8 mouse cellular contexts compared by ENCODE assay signal in the genomic region with DNA sequence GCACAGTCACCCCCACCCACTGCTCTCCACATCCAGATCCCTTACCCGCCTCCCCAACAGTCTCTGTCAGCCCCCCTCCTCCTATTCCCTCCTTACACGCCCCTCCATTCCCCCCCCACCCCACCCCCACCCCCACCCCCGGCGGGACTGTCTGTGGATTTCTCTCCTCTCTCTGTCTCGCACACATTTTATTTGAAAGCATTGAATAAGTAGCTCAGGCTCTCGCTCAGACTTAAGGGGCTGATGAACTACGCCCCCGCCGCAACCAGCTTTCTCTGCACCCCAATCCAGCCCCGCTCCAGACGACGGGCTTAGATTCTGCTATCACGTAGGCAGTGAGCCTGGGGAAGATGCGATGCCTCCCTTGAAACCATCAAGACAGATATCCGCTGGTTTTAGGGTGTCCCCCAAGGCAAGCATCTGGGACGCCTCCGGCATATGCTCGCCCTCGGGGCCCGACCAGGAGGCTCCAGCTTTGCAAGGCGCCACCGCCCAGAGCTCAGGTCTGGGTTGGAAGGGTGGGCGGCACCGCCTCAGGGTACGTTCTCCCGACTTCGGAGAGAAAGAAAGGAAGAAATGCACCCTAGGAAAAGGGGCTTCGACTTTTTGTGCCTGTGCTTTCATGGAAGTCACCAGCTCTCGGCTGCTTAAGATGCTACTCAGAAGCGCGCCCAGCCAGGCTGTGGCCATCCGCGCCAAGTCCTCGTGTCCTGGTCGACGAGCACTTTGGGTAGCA. TPM values are rescaled to one million over a fixed set of nuclear protein-coding genes. Genes with fewer than 3 reads are reported as not detected.
A peak's percentile ranks its signal among the peaks of the same experiment; 100 is the strongest.
DNase-seq lines count a peak whose midpoint lies in the region; ATAC-seq and TF ChIP-seq lines count a peak whose summit lies in the region.

No protein-coding gene starts in this region.

- no peak for TF ChIP-seq POLR2A in spleen, adult 2 months (IDR thresholded peaks at IDR 0.05; ENCODE audit: low read depth, low read length)
- no peak for TF ChIP-seq POLR2A in cortical plate, adult 2 months (IDR thresholded peaks at IDR 0.05; ENCODE audit: extremely low read depth, insufficient read depth, low read length)

- H3K4me1 ChIP-seq in spleen, adult 2 months (ENCODE audit: control insufficient read depth, insufficient read depth, insufficient read length), result peaks cover 8% of the 10 kb centered on the region
- peaks cover under 1% of the 10 kb centered on the region; the same call in 1 of the 2 replicates for H3K4me1 ChIP-seq in cortical plate, adult 2 months (ENCODE audit: control insufficient read depth, insufficient read depth, low read length)
- H3K4me1 ChIP-seq in heart, embryonic 11.5 days (ENCODE audit: control insufficient read depth, insufficient read depth, low read length), result no peaks in the 10 kb centered on the region
- no peaks in the 10 kb centered on the region for H3K4me1 ChIP-seq in liver, embryonic 14.5 days (replicated peaks; ENCODE audit: control insufficient read depth in 2 of 2, insufficient read depth in 2 of 2, low read length in 1 of 2)
- H3K4me1 ChIP-seq in neural tube, embryonic 14.5 days (ENCODE audit: control insufficient read depth, insufficient read depth, low read length), result peaks cover 15% of the 10 kb centered on the region; the same call in 1 of the 2 replicates

- 2% methylated on average over 35 of the region's 36 CpGs for WGBS in spleen, adult 2 months
- WGBS in heart, embryonic 11.5 days (ENCODE audit: insufficient replicate concordance), result under 1% methylated on average over 36 of the region's 36 CpGs
- WGBS in liver, embryonic 14.5 days (ENCODE audit: insufficient replicate concordance), result under 1% methylated on average over 36 of the region's 36 CpGs
- WGBS in neural tube, embryonic 14.5 days, result 0% methylated on average over 34 of the region's 36 CpGs

- H3K4me3 ChIP-seq in spleen, adult 2 months (ENCODE audit: extremely low read depth, insufficient read depth, insufficient read length), result peak overlapping the region; percentile 61
- peak overlapping the region; percentile 77 for H3K4me3 ChIP-seq in cortical plate, adult 2 months (ENCODE audit: insufficient read depth, low read length)
- peak overlapping the region; percentile 75 for H3K4me3 ChIP-seq in heart, embryonic 11.5 days (ENCODE audit: low read depth, low read length)
- H3K4me3 ChIP-seq in liver, embryonic 14.5 days (ENCODE audit: insufficient read depth in 1 of 2, low read depth in 2 of 2, low read length in 2 of 2), result peak overlapping the region; percentile 11 to 37; a peak in 3 of 4 replicates
- peak overlapping the region; percentile 100 for H3K4me3 ChIP-seq in neural tube, embryonic 14.5 days (ENCODE audit: low read depth, low read length)

- H3K4me2 ChIP-seq in heart, embryonic 11.5 days, result peak overlapping the region; percentile 69
- peak overlapping the region; percentile 56 for H3K4me2 ChIP-seq in liver, embryonic 14.5 days (ENCODE audit: low read depth)
- H3K4me2 ChIP-seq in neural tube, embryonic 14.5 days (ENCODE audit: low read depth, low read length), result peak overlapping the region; percentile 81

- DNase-seq in spleen, adult 2 months (ENCODE audit: low read depth in 1 of 2, low spot score in 2 of 2), result peak in 1 of 2 experiments; percentile 6
- no peak for DNase-seq in spleen, postnatal 14 days (ENCODE audit: low spot score in 2 of 2)
- DNase-seq in layer of hippocampus, adult 18-20 months (ENCODE audit: low spot score in 2 of 2), result peak; percentile 58 to 75
- no peak for DNase-seq in liver, embryonic 14.5 days (ENCODE audit: low read depth in 3 of 3, low spot score in 3 of 3)
- DNase-seq in urinary bladder, postnatal 14 days (ENCODE audit: low spot score), result peak; percentile 50

- ATAC-seq in heart, embryonic 11.5 days (replicated peaks; ENCODE audit: insufficient number of reproducible peaks, low FRiP score, low TSS enrichment), result peak; percentile 50; the same call in 1 of the 2 replicates
- no peak for ATAC-seq in liver, embryonic 14.5 days (ENCODE audit: insufficient read depth)
- ATAC-seq in neural tube, embryonic 14.5 days (ENCODE audit: low read depth), result peak; percentile 47

- no peak for TF ChIP-seq CTCF in spleen, adult 2 months (IDR thresholded peaks at IDR 0.05; ENCODE audit: extremely low read depth, insufficient read depth, insufficient read length, insufficient replicate concordance)
- no peak for TF ChIP-seq CTCF in cortical plate, adult 2 months (IDR thresholded peaks at IDR 0.05; ENCODE audit: extremely low read depth, insufficient read depth, low read length)
- no peak for TF ChIP-seq CTCF in liver, embryonic 14.5 days (IDR thresholded peaks at IDR 0.05; ENCODE audit: low read depth)

- H3K27me3 ChIP-seq in spleen, adult 2 months (ENCODE audit: control insufficient read depth, insufficient read depth, low read length), result peaks cover 18% of the 10 kb centered on the region
- H3K27me3 ChIP-seq in heart, embryonic 11.5 days (ENCODE audit: control insufficient read depth, insufficient read depth, low read length), result no peaks in the 10 kb centered on the region
- peaks cover 34% of the 10 kb centered on the region for H3K27me3 ChIP-seq in liver, embryonic 14.5 days (ENCODE audit: control insufficient read depth, insufficient read depth, low read length)
- H3K27me3 ChIP-seq in neural tube, embryonic 14.5 days (ENCODE audit: control insufficient read depth, insufficient read depth, low read length), result no peaks in the 10 kb centered on the region

- no peak overlapping the region for H3K27ac ChIP-seq in spleen, adult 2 months (ENCODE audit: insufficient read depth, low read length)
- peak overlapping the region; percentile 77 for H3K27ac ChIP-seq in cortical plate, adult 2 months (ENCODE audit: insufficient read depth, low read length)
- H3K27ac ChIP-seq in heart, embryonic 11.5 days (ENCODE audit: low read depth, low read length), result no peak overlapping the region
- H3K27ac ChIP-seq in liver, embryonic 14.5 days, result no peak overlapping the region
- H3K27ac ChIP-seq in neural tube, embryonic 14.5 days (ENCODE audit: low read depth, low read length), result peak overlapping the region; percentile 100

- H3K36me3 ChIP-seq in spleen, adult 2 months (ENCODE audit: control insufficient read depth, insufficient read depth, low read length), result no peaks in the 10 kb centered on the region
- no peaks in the 10 kb centered on the region for H3K36me3 ChIP-seq in heart, embryonic 11.5 days (ENCODE audit: control insufficient read depth, insufficient read depth, low read length)
- H3K36me3 ChIP-seq in liver, embryonic 14.5 days (replicated peaks; ENCODE audit: control insufficient read depth, insufficient read depth, low read depth), result no peaks in the 10 kb centered on the region
- no peaks in the 10 kb centered on the region for H3K36me3 ChIP-seq in neural tube, embryonic 14.5 days (ENCODE audit: control insufficient read depth, insufficient read depth, low read length)

- TF ChIP-seq EP300 in liver, embryonic 14.5 days (IDR thresholded peaks at IDR 0.05; ENCODE audit: low read depth), result no peak

- peak overlapping the region; percentile 71; the same call in 1 of the 2 replicates for H3K9ac ChIP-seq in heart, embryonic 11.5 days (ENCODE audit: low read depth, low read length)
- no peak overlapping the region for H3K9ac ChIP-seq in liver, embryonic 14.5 days (replicated peaks)
- H3K9ac ChIP-seq in neural tube, embryonic 14.5 days (replicated peaks; ENCODE audit: low read depth, low read length), result peak overlapping the region; percentile 100

- no peaks in the 10 kb centered on the region for H3K9me3 ChIP-seq in heart, embryonic 11.5 days (replicated peaks; ENCODE audit: control insufficient read depth, low read length)
- no peaks in the 10 kb centered on the region for H3K9me3 ChIP-seq in liver, embryonic 14.5 days (ENCODE audit: control insufficient read depth, low read length)
- H3K9me3 ChIP-seq in neural tube, embryonic 14.5 days (ENCODE audit: control insufficient read depth, low read length), result no peaks in the 10 kb centered on the region

RNA-seq across cellular contexts. Expression of gene Basp1, which starts 0.6 kb away (rescaled TPM):
- 9.5 and 14.0 TPM in 2 replicates for polyA plus RNA-seq in spleen, adult 2 months (2012; rRNA removed)
- 424 and 485 TPM in 2 replicates for polyA plus RNA-seq in cortical plate, adult 2 months (2012; rRNA removed)
- polyA plus RNA-seq in heart, embryonic 11.5 days (2014; fragmentation: Nextera tagmentation; extraction: Ambion mirVana), result 15.3 and 16.3 TPM in 2 replicates
- 100 to 1,000 TPM; 598 to 644 TPM for total RNA-seq in layer of hippocampus, adult 18-20 months (2021)
- 2.7 and 3.8 TPM in 2 replicates for polyA plus RNA-seq in liver, embryonic 14.5 days (2012; rRNA removed)
- 1.6 and 1.7 TPM in 2 replicates for polyA plus RNA-seq in liver, embryonic 14.5 days (2014; fragmentation: Nextera tagmentation; extraction: Ambion mirVana)
- 211 and 216 TPM in 2 replicates for polyA plus RNA-seq in neural tube, embryonic 14.5 days (2014; fragmentation: Nextera tagmentation; extraction: Ambion mirVana)

Comparison
In these comparisons a context has a peak if more than half of its experiments do, and no peak if none do; other contexts are left out.
1. DNase-seq: peak in layer of hippocampus, adult 18-20 months (2 of 2) and urinary bladder, postnatal 14 days (single experiment); none in spleen, postnatal 14 days (0 of 2) and liver, embryonic 14.5 days (0 of 3).
2. H3K27ac ChIP-seq: peak in cortical plate, adult 2 months (single experiment) and neural tube, embryonic 14.5 days (single experiment); none in spleen, adult 2 months (single experiment), heart, embryonic 11.5 days (single experiment) and liver, embryonic 14.5 days (single experiment).
3. H3K4me3 ChIP-seq: peak in every context shown above with its lines; median percentile 100 in neural tube, embryonic 14.5 days; 77 in cortical plate, adult 2 months; 75 in heart, embryonic 11.5 days; 61 in spleen, adult 2 months; 24 in liver, embryonic 14.5 days.
4. RNA of gene Basp1, which starts 0.6 kb away (polyA plus RNA-seq): 424 to 485 TPM in cortical plate, adult 2 months and 211 to 216 TPM in neural tube, embryonic 14.5 days; 15.3 to 16.3 TPM in heart, embryonic 11.5 days, 9.5 to 14.0 TPM in spleen, adult 2 months and 1.6 to 3.8 TPM in liver, embryonic 14.5 days; every median in the first group is over 10 times any median in the second.
5. Peak in every context shown above with its lines, with median percentiles within 50 percentile points of each other: H3K4me2 ChIP-seq.